Mouse (Mus musculus): ENCODE results near the gene Plet1. TPM values are rescaled to one million over a fixed set of nuclear protein-coding genes. Genes with fewer than 3 reads are reported as not detected.

Plet1 gene
- total RNA-seq, 2 experiments from 2014 or later, result 1.2 to 2.6 TPM

GRCm38 (mm10) chr9:50493777-50494176, 548 bp upstream of the Plet1 start:
- DNase-seq, result no peak
- intact Hi-C loops (cut with DNase I), result no loop called here

- DNase-seq, result peak in 1 of 2 experiments; percentile 14
- intact Hi-C loops (cut with DNase I), result no loop called here
Measured at GRCm38 (mm10) chr9:50495405-50496150, 1.3 kb downstream of the Plet1 start.

GRCm38 (mm10) chr9:50496151-50496505, 1.8 kb downstream of the Plet1 start:
- intact Hi-C loops (cut with DNase I), result no loop called here

GRCm38 (mm10) chr9:50496546-50496945, 2.2 kb downstream of the Plet1 start:
- DNase-seq, result no peak
- intact Hi-C loops (cut with DNase I), result no loop called here

More at GRCm38 (mm10) chr9:50496151-50496505, 1.8 kb downstream of the Plet1 start:
- no peak for DNase-seq

- intact Hi-C loops (cut with DNase I), result no loop called here
- DNase-seq, result no peak
Measured at GRCm38 (mm10) chr9:50497076-50497475, 2.8 kb downstream of the Plet1 start.

GRCm38 (mm10) chr9:50497536-50497935, 3.2 kb downstream of the Plet1 start:
- no peak for DNase-seq
- intact Hi-C loops (cut with DNase I), result no loop called here

- intact Hi-C loops (cut with DNase I), result no loop called here
- DNase-seq, result no peak
Measured at GRCm38 (mm10) chr9:50498815-50499214, 4.5 kb downstream of the Plet1 start.

GRCm38 (mm10) chr9:50499781-50500180, 5.5 kb downstream of the Plet1 start:
- DNase-seq, result no peak
- intact Hi-C loops (cut with DNase I), result no loop called here

- DNase-seq, result no peak
- intact Hi-C loops (cut with DNase I), result no loop called here
Measured at GRCm38 (mm10) chr9:50500467-50500973, 6.2 kb downstream of the Plet1 start.

GRCm38 (mm10) chr9:50500974-50501501, 6.7 kb downstream of the Plet1 start:
- DNase-seq, result peak; percentile 23 to 34

GRCm38 (mm10) chr9:50502949-50503348, 8.6 kb downstream of the Plet1 start:
- intact Hi-C loops (cut with DNase I), result no loop called here
- no peak for DNase-seq

More at GRCm38 (mm10) chr9:50500974-50501501, 6.7 kb downstream of the Plet1 start:
- intact Hi-C loops (cut with DNase I), result no loop called here

GRCm38 (mm10) chr9:50505405-50505804, 11.1 kb downstream of the Plet1 start:
- intact Hi-C loops (cut with DNase I), result no loop called here
- DNase-seq, result no peak

GRCm38 (mm10) chr9:50507570-50507969, 13.2 kb downstream of the Plet1 start:
- no peak for DNase-seq
- intact Hi-C loops (cut with DNase I), result no loop called here

- DNase-seq, result no peak
- intact Hi-C loops (cut with DNase I), result no loop called here
Measured at GRCm38 (mm10) chr9:50515462-50515861, 21.1 kb downstream of the Plet1 start.

GRCm38 (mm10) chr9:50518781-50519180, 24.5 kb downstream of the Plet1 start:
- DNase-seq, result peak; percentile 22 to 46

GRCm38 (mm10) chr9:50520748-50521147, 26.4 kb downstream of the Plet1 start:
- no peak for DNase-seq
- intact Hi-C loops (cut with DNase I), result no loop called here

More at GRCm38 (mm10) chr9:50518781-50519180, 24.5 kb downstream of the Plet1 start:
- intact Hi-C loops (cut with DNase I), result no loop called here

GRCm38 (mm10) chr9:50521562-50521961, 27.2 kb downstream of the Plet1 start:
- DNase-seq, result no peak

GRCm38 (mm10) chr9:50522574-50522973, 28.2 kb downstream of the Plet1 start:
- intact Hi-C loops (cut with DNase I), result no loop called here
- DNase-seq, result no peak

More at GRCm38 (mm10) chr9:50521562-50521961, 27.2 kb downstream of the Plet1 start:
- intact Hi-C loops (cut with DNase I), result no loop called here

GRCm38 (mm10) chr9:50524936-50525335, 30.6 kb downstream of the Plet1 start:
- intact Hi-C loops (cut with DNase I), result loop anchor here (5.0 kb wide), 1 partner anchor 1038 kb away; the partner anchor contains the start of gene Ttc12
- no peak for DNase-seq

- DNase-seq, result no peak
- intact Hi-C loops (cut with DNase I), result loop anchor here (5.0 kb wide), 1 partner anchor 1038 kb away; the partner anchor contains the start of gene Ttc12
Measured at GRCm38 (mm10) chr9:50525585-50525984, 31.3 kb downstream of the Plet1 start.

GRCm38 (mm10) chr9:50527860-50528259, 33.5 kb downstream of the Plet1 start:
- peak in 1 of 2 experiments; percentile 21 for DNase-seq
- intact Hi-C loops (cut with DNase I), result loop anchor here (1.0 to 5.0 kb wide), 3 partner anchors 65 to 1041 kb away; partner anchors contain the start of gene Ttc12

All from heart, postnatal 10 days (tissue).